Mouse (Mus musculus) forebrain, postnatal 0 days (tissue): ENCODE results near the gene Nfat5. TPM values are rescaled to one million over a fixed set of nuclear protein-coding genes. Genes with fewer than 3 reads are reported as not detected.

Experiments used
- ATAC-seq: fragments of 200-750 bp; cut with Nextera tagmentation; 2 replicates; pipeline ENCODE4 v1.8.0; 2017; ENCODE audit warnings: mild to moderate bottlenecking, moderate library complexity
- DNase-seq: peaks from one replicate; pipeline ENCODE4 v3.0.0-alpha.2; 2015
- H3K27ac ChIP-seq: fragments of 300-500 bp; sonication (generic); 2 replicates; pipeline ENCODE4 v1.5.1; 2014; ENCODE audit warnings: low read depth, mild to moderate bottlenecking, antibody characterized with exemption, low read length, moderate library complexity, mixed read lengths
- H3K27me3 ChIP-seq: fragments of 300-500 bp; sonication (generic); 2 replicates; pipeline ENCODE4 v1.6.1; 2014; ENCODE audit warnings: mild to moderate bottlenecking, low read length, mixed read lengths; ENCODE audit not compliant: insufficient read depth
- H3K36me3 ChIP-seq: fragments of 300-500 bp; sonication (generic); 2 replicates; pipeline ENCODE4 v1.6.1; 2014; ENCODE audit warnings: mild to moderate bottlenecking, moderate library complexity; ENCODE audit not compliant: insufficient read depth
- H3K4me1 ChIP-seq: fragments of 300-500 bp; sonication (generic); 2 replicates; pipeline ENCODE4 v1.6.1; 2014; ENCODE audit warnings: antibody characterized with exemption; ENCODE audit not compliant: insufficient read depth
- H3K4me2 ChIP-seq: fragments of 300-500 bp; sonication (generic); 2 replicates; pipeline ENCODE4 v1.6.1; 2014; ENCODE audit warnings: low read depth, mild to moderate bottlenecking, moderate library complexity
- H3K4me3 ChIP-seq: fragments of 300-500 bp; sonication (generic); 2 replicates; pipeline ENCODE4 v1.5.1; 2014; ENCODE audit warnings: low read depth, low read length, mixed read lengths
- H3K9ac ChIP-seq: fragments of 300-500 bp; sonication (generic); 2 replicates; pipeline ENCODE4 v1.6.1; 2014; ENCODE audit warnings: mild to moderate bottlenecking
- H3K9me3 ChIP-seq: fragments of 300-500 bp; sonication (generic); 2 replicates; pipeline ENCODE4 v1.6.1; 2016; ENCODE audit warnings: low read length
- CTCF ChIP-seq: sonication (generic); IDR thresholded peaks from 2 replicates; pipeline ENCODE4 v1.5.1; 2016; ENCODE audit warnings: antibody characterized with exemption, control low read depth, low read depth
- WGBS: fragments of 180-500 bp; shearing (Covaris S2); extraction: QIAGEN DNeasy Blood & Tissue Kit; methylation state at CpG from one replicate; pipeline ENCODE4 v1.1.7; 2014; 5-methylcytosine and 5-hydroxymethylcytosine counted together
- polyA plus RNA-seq: library from polyadenylated mRNA; unstranded; fragments of >200 nt; fragmentation: Nextera tagmentation; extraction: Ambion mirVana; gene quantifications from 2 replicates; pipeline ENCODE4 v1.2.1, GENCODE M21; 2015
- total RNA-seq: library from RNA; depleted of rRNA; stranded (reverse); fragments of >200 nt; gene quantifications from 2 replicates; pipeline ENCODE4 v1.2.3, GENCODE M21; 2014

Nfat5 gene
- total and polyA plus RNA-seq, 2 experiments from 2014 or later = 4.2 to 22.1 TPM

DNA sequence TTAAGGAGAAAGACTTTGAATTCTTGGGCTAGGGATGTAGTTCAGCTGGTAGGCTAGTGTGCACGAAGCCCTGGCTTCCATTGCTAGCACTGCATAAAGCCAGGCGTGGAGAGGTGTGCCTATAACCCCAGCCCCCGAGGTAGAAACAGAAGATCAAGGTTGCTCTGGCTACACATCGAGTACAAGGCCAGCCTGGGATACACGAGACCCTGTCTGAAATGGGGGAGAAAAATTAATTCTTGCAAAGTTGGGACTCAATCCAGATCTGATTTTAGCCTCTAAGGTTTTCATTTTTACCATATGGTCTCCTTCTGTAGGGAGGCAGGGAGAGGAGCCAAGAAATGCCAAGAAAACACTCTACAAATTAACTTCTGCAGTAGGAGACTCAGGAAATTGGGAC, 36.0 kb upstream of the Nfat5 start:
- Histone ChIP-seq H3K4me3 (no peak overlapping the region), H3K4me2 (no peak overlapping the region), H3K27ac (0 out of 2 replicates have a peak overlapping the region, but pooled peaks have one; percentile 2), H3K9me3 (no peaks in the 10 kb centered on the region), H3K9ac (no peak overlapping the region), H3K27me3 (no peaks in the 10 kb centered on the region), H3K36me3 (no peaks in the 10 kb centered on the region), H3K4me1 (no peaks in the 10 kb centered on the region)
- DNase-seq = peak; percentile 63
- ATAC-seq = no peak
- no peak for TF ChIP-seq CTCF
- 63% methylated on average over 5 of the region's 5 CpGs for WGBS

DNA sequence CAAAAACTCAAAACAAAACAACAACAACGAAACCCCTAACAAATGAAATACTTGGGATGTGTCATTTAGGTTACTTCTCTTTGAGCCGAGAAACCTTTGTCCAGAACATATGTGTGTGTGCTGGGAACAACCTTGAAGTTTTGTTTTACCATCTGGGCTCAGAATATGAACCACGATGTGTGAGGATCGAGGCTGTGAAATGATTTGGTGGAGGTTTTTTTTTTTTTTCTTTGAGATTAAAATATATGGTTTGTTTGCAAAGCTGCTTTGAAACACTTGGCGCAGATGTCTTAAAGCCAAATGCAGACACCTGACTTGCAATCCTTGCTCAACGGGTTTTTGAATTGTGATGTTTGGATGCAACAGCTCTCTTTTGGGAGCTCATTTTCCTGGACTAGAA, 33.1 kb upstream of the Nfat5 start:
- 70% methylated on average over 6 of the region's 6 CpGs for WGBS

DNA sequence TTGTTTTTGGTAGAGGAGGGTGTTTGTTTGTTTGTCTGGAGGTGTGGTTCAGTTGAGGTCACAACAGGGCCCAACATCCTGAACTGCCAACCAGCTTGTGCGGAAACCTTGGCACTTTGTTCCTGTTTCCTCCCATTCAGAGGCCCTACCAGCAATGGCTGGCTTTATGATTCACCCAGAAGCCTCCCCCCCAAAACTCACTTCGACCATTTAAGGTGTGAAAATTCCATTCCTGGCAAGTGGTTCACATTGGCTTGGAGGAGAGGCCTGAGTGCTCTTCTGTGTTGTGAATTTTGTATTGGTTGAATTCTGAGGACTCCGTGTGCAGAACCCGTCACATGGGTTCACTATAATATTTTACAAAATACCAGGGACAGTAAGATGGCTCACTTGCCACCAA, 32.1 kb upstream of the Nfat5 start:
- Histone ChIP-seq H3K27ac (no peak overlapping the region), H3K4me3 (no peak overlapping the region), H3K4me2 (no peak overlapping the region), H3K9me3 (no peaks in the 10 kb centered on the region), H3K36me3 (no peaks in the 10 kb centered on the region), H3K27me3 (no peaks in the 10 kb centered on the region), H3K4me1 (no peaks in the 10 kb centered on the region), H3K9ac (no peak overlapping the region)
- ATAC-seq (no peak), DNase-seq (no peak)
- no peak for TF ChIP-seq CTCF
- 84% methylated on average over 4 of the region's 4 CpGs for WGBS

More for the DNA sequence above, 33.1 kb upstream of the Nfat5 start:
- Histone ChIP-seq H3K4me1 (no peaks in the 10 kb centered on the region), H3K9me3 (no peaks in the 10 kb centered on the region), H3K27me3 (no peaks in the 10 kb centered on the region), H3K27ac (no peak overlapping the region), H3K36me3 (no peaks in the 10 kb centered on the region), H3K4me2 (no peak overlapping the region), H3K4me3 (no peak overlapping the region), H3K9ac (no peak overlapping the region)
- no peak for DNase-seq
- no peak for TF ChIP-seq CTCF
- no peak for ATAC-seq

DNA sequence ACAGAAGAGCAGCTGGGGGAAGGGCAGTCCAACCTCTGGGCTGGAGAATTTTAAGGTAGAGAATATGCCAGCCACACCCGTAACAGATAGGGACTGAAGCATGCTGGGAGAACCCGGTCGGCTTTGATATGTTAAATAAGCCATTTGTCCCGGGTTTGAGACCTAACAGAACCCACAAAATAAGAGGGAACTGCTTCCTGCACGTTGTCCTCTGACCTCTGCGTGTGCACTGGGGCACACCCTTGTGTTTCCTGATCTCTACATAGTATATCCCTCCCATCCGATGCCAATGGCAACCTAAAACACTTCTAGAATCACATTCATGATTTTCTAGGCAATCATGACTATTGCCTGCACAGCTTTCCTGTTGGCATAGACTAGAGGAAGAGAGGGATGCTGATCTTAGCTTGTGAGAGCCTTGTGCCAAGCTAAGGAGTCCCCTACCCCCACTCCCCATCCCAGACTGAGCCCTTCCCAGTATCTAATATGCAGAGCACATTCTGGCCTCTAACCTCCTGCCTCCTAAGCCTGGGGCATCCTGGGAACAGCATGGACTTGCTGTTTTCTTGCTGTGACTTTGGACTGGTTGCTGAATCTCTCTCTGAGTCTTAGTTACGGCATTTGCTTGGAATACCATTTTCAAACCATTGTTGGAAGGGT, 31.1 kb upstream of the Nfat5 start:
- H3K36me3 ChIP-seq = no peaks in the 10 kb centered on the region
- no peaks in the 10 kb centered on the region for H3K27me3 ChIP-seq
- WGBS = 72% methylated on average over 8 of the region's 8 CpGs
- DNase-seq (no peak), ATAC-seq (no peak)
- TF ChIP-seq CTCF = no peak
- H3K27ac ChIP-seq = no peak overlapping the region
- H3K4me3 ChIP-seq = no peak overlapping the region
- no peak overlapping the region for H3K9ac ChIP-seq
- no peaks in the 10 kb centered on the region for H3K4me1 ChIP-seq
- H3K9me3 ChIP-seq = no peaks in the 10 kb centered on the region
- no peak overlapping the region for H3K4me2 ChIP-seq

DNA sequence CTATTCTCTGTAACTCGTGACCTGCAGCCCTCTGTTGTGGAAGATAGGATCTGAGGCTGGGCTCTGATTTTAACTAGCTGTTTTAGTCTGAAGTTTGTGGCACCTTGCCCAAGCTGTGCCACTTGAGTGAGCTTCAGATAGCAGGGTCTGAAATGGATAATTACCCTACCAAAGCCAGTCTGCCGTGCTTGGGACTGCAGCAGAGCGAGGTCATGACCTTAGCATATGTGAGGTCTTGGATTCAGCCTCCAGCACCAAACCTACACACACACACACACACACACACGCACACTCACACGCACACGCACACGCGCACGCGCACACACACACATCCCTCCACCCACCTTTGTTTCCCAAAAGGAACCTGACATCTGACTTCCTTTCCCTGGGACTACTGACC, 27.5 kb upstream of the Nfat5 start:
- TF ChIP-seq CTCF = no peak
- no peak for ATAC-seq
- H3K36me3 ChIP-seq = no peaks in the 10 kb centered on the region
- no peak overlapping the region for H3K9ac ChIP-seq
- no peak for DNase-seq
- 72% methylated on average over 10 of the region's 10 CpGs for WGBS
- no peaks in the 10 kb centered on the region for H3K27me3 ChIP-seq
- no peak overlapping the region for H3K4me2 ChIP-seq
- no peaks in the 10 kb centered on the region for H3K9me3 ChIP-seq
- H3K4me1 ChIP-seq = no peaks in the 10 kb centered on the region
- H3K27ac ChIP-seq = no peak overlapping the region
- H3K4me3 ChIP-seq = no peak overlapping the region

DNA sequence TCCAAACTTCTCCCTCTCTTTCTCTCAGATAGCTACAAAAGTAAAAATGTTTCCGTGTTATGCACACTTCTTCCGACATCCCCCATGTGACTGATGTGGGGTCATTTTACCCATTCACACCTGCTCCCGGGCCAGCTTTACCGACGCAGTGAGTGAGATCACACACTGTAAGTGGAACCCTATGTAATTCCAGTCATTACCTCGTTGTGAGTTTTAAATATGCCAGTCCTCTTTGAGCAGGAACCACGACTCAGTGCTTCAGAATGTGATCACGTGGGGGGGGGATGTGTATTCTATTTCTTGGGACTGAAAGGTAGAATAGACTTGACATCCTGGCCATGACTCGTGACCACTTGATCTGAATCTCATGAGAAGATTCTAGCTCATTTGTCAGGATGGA, 24.8 kb upstream of the Nfat5 start:
- no peak overlapping the region for H3K4me2 ChIP-seq
- no peaks in the 10 kb centered on the region for H3K4me1 ChIP-seq
- H3K9ac ChIP-seq = no peak overlapping the region
- H3K4me3 ChIP-seq = no peak overlapping the region
- WGBS = 71% methylated on average over 9 of the region's 9 CpGs
- no peak for TF ChIP-seq CTCF
- no peaks in the 10 kb centered on the region for H3K27me3 ChIP-seq
- DNase-seq (no peak), ATAC-seq (no peak)
- H3K27ac ChIP-seq = no peak overlapping the region
- no peaks in the 10 kb centered on the region for H3K9me3 ChIP-seq
- H3K36me3 ChIP-seq = no peaks in the 10 kb centered on the region

DNA sequence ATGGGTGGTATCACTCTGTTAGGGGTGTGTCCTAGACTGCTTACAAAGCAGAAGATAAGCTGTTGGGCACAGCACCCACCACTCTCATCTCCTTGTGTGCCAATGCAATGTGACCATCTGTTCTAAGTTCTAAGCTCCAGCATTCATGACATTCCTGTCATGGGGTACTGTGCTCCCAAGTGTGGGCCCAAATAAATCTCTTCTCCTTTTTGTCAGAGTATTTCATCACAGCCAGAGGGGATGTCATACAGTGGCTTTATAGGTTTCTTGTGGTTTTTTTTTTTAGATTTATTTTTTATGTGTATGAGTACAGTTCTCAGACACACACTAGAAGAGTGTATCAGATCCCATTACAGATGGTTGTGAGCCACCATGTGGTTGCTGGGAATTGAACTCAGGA, 24.1 kb upstream of the Nfat5 start:
- DNase-seq = no peak
- Histone ChIP-seq H3K4me3 (no peak overlapping the region), H3K4me1 (no peaks in the 10 kb centered on the region), H3K9me3 (no peaks in the 10 kb centered on the region), H3K4me2 (no peak overlapping the region), H3K9ac (no peak overlapping the region), H3K27ac (no peak overlapping the region), H3K27me3 (no peaks in the 10 kb centered on the region), H3K36me3 (no peaks in the 10 kb centered on the region)
- no peak for TF ChIP-seq CTCF
- ATAC-seq = no peak
